Mouse (Mus musculus): ENCODE results near the gene Abtb2. TPM values are rescaled to one million over a fixed set of nuclear protein-coding genes. Genes with fewer than 3 reads are reported as not detected.

Gene Abtb2
- total and polyA plus RNA-seq, 3 experiments: 23.0 to 28.7 (median 24.7) TPM

DNA sequence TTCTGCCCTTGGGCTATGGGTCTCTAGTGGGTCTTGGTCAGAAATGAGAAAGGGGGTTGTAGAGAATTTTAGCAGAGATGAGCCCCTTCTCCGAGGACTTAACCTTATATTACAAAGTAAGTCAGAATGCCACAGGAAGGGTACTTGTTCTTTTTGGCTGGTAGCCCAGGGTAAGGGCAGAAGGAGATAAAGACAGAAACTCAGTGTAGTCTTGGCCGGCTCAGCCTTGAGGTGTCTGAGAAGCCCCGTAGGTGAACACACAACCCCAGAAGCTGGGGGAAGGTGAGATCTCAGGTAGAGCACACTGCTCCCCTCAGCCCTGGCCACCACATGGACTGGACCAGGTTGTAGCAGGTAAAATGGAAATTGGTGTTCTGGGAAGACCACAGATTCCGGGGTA is 93.1 kb downstream of the Abtb2 start:
- H3K27me3 ChIP-seq (ENCODE audit: control insufficient read depth, insufficient read depth, low read length): no peaks in the 10 kb centered on the region
- no peak overlapping the region for H3K9ac ChIP-seq (ENCODE audit: low read depth, low read length)
- H3K4me3 ChIP-seq: no peak overlapping the region
- 59% methylated on average over 4 of the region's 4 CpGs for WGBS
- H3K27ac ChIP-seq: no peak overlapping the region
- H3K4me1 ChIP-seq (ENCODE audit: control insufficient read depth, insufficient read depth, low read length): peaks cover 7% of the 10 kb centered on the region; the same call in 1 of the 2 replicates
- TF ChIP-seq CTCF (IDR thresholded peaks at IDR 0.05) (no peak), POLR2A (IDR thresholded peaks at IDR 0.05; ENCODE audit: insufficient read depth, low read depth, low read length) (no peak), EP300 (IDR thresholded peaks at IDR 0.05; ENCODE audit: insufficient read depth, low read depth, low read length) (no peak)
- H3K36me3 ChIP-seq (ENCODE audit: control insufficient read depth, insufficient read depth, low read length): peaks cover 2% of the 10 kb centered on the region; the same call in 1 of the 2 replicates
- intact Hi-C loops (cut with DNase I): no loop called here
- H3K79me2 ChIP-seq (replicated peaks; ENCODE audit: control insufficient read depth, insufficient read depth, low read length): no peaks in the 10 kb centered on the region
- DNase-seq: no peak

GRCm38 (mm10) chr2:103659648-103660556 is 93.8 kb downstream of the Abtb2 start:
- Histone ChIP-seq H3K4me1 (ENCODE audit: control insufficient read depth, insufficient read depth, low read length) (peaks cover 7% of the 10 kb centered on the region; the same call in 1 of the 2 replicates), H3K36me3 (ENCODE audit: control insufficient read depth, insufficient read depth, low read length) (peaks cover 2% of the 10 kb centered on the region; the same call in 1 of the 2 replicates), H3K9ac (ENCODE audit: low read depth, low read length) (no peak overlapping the region), H3K27ac (no peak overlapping the region), H3K27me3 (ENCODE audit: control insufficient read depth, insufficient read depth, low read length) (no peaks in the 10 kb centered on the region), H3K79me2 (replicated peaks; ENCODE audit: control insufficient read depth, insufficient read depth, low read length) (0 out of 2 replicates have a peak, but pooled peaks cover 1% of the 10 kb centered on the region), H3K4me3 (no peak overlapping the region)
- 58% methylated on average over 15 of the region's 15 CpGs for WGBS
- TF ChIP-seq CTCF (IDR thresholded peaks at IDR 0.05): no peak
- no peak for TF ChIP-seq POLR2A (IDR thresholded peaks at IDR 0.05; ENCODE audit: insufficient read depth, low read depth, low read length)
- TF ChIP-seq EP300 (IDR thresholded peaks at IDR 0.05; ENCODE audit: insufficient read depth, low read depth, low read length): no peak
- intact Hi-C loops (cut with DNase I): loop anchor here (5.0 kb wide), 1 partner anchor 42 kb away; no protein-coding TSS in a partner anchor
- DNase-seq: no peak

- 23% methylated on average over 1 of the region's 1 CpGs for WGBS
Measured at GRCm38 (mm10) chr2:103661696-103662095, 95.6 kb downstream of the Abtb2 start.

DNA sequence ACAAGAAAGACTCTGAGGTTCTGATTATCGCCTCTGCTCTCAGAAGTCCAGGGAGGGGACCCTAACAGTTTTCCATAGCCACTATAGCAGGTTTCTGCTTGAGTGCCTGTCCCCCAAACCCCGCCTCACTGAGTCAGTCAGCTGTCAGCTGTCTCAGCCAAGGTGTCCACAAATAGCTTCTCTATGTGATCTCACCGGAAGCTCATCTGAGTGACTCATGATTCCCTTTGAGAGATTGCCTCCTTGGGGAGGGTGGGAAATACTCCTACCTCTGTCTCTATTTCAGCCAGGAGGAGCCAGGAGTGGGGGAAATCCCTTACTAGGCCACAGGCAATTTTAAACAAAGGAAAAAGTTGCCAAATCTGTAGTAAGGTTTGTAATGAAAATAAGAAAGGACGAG is 96.0 kb downstream of the Abtb2 start:
- intact Hi-C loops (cut with DNase I): loop anchor here (5.0 kb wide), 1 partner anchor 40 kb away; no protein-coding TSS in a partner anchor
- Histone ChIP-seq H3K4me3 (no peak overlapping the region), H3K27ac (peak overlapping the region; percentile 65), H3K27me3 (ENCODE audit: control insufficient read depth, insufficient read depth, low read length) (no peaks in the 10 kb centered on the region), H3K36me3 (ENCODE audit: control insufficient read depth, insufficient read depth, low read length) (peaks cover 2% of the 10 kb centered on the region; the same call in 1 of the 2 replicates), H3K4me1 (ENCODE audit: control insufficient read depth, insufficient read depth, low read length) (peaks cover 3% of the 10 kb centered on the region; the same call in 1 of the 2 replicates), H3K9ac (ENCODE audit: low read depth, low read length) (no peak overlapping the region), H3K79me2 (replicated peaks; ENCODE audit: control insufficient read depth, insufficient read depth, low read length) (0 out of 2 replicates have a peak, but pooled peaks cover 1% of the 10 kb centered on the region)
- 15% methylated on average over 4 of the region's 4 CpGs for WGBS
- TF ChIP-seq POLR2A (IDR thresholded peaks at IDR 0.05; ENCODE audit: insufficient read depth, low read depth, low read length): no peak
- 0 out of 2 replicates have a peak, but pooled peaks have one; percentile 2 for TF ChIP-seq CTCF (IDR thresholded peaks at IDR 0.05)
- TF ChIP-seq EP300 (IDR thresholded peaks at IDR 0.05; ENCODE audit: insufficient read depth, low read depth, low read length): 0 out of 2 replicates have a peak, but pooled peaks have one; percentile 47
- DNase-seq: peak; percentile 40 to 73

More at GRCm38 (mm10) chr2:103661696-103662095, 95.6 kb downstream of the Abtb2 start:
- no peak for DNase-seq
- H3K4me1 ChIP-seq (ENCODE audit: control insufficient read depth, insufficient read depth, low read length): peaks cover 3% of the 10 kb centered on the region; the same call in 1 of the 2 replicates
- H3K79me2 ChIP-seq (replicated peaks; ENCODE audit: control insufficient read depth, insufficient read depth, low read length): 0 out of 2 replicates have a peak, but pooled peaks cover 1% of the 10 kb centered on the region
- no peak overlapping the region for H3K9ac ChIP-seq (ENCODE audit: low read depth, low read length)
- intact Hi-C loops (cut with DNase I): loop anchor here (5.0 kb wide), 1 partner anchor 41 kb away; no protein-coding TSS in a partner anchor
- H3K27me3 ChIP-seq (ENCODE audit: control insufficient read depth, insufficient read depth, low read length): no peaks in the 10 kb centered on the region
- H3K36me3 ChIP-seq (ENCODE audit: control insufficient read depth, insufficient read depth, low read length): peaks cover 2% of the 10 kb centered on the region; the same call in 1 of the 2 replicates
- TF ChIP-seq POLR2A (IDR thresholded peaks at IDR 0.05; ENCODE audit: insufficient read depth, low read depth, low read length) (no peak), CTCF (IDR thresholded peaks at IDR 0.05) (no peak), EP300 (IDR thresholded peaks at IDR 0.05; ENCODE audit: insufficient read depth, low read depth, low read length) (no peak)
- H3K4me3 ChIP-seq: no peak overlapping the region
- H3K27ac ChIP-seq: peak overlapping the region; percentile 65

GRCm38 (mm10) chr2:103664341-103664740 is 98.2 kb downstream of the Abtb2 start:
- no peaks in the 10 kb centered on the region for H3K27me3 ChIP-seq (ENCODE audit: control insufficient read depth, insufficient read depth, low read length)
- no peak for DNase-seq
- intact Hi-C loops (cut with DNase I): loop anchor here (5.0 kb wide), 1 partner anchor 38 kb away; no protein-coding TSS in a partner anchor
- peaks cover 14% of the 10 kb centered on the region for H3K4me1 ChIP-seq (ENCODE audit: control insufficient read depth, insufficient read depth, low read length)
- no peak overlapping the region for H3K4me3 ChIP-seq
- H3K79me2 ChIP-seq (replicated peaks; ENCODE audit: control insufficient read depth, insufficient read depth, low read length): 0 out of 2 replicates have a peak, but pooled peaks cover 1% of the 10 kb centered on the region
- H3K27ac ChIP-seq: no peak overlapping the region
- TF ChIP-seq EP300 (IDR thresholded peaks at IDR 0.05; ENCODE audit: insufficient read depth, low read depth, low read length) (no peak), CTCF (IDR thresholded peaks at IDR 0.05) (no peak), POLR2A (IDR thresholded peaks at IDR 0.05; ENCODE audit: insufficient read depth, low read depth, low read length) (no peak)
- peaks cover 2% of the 10 kb centered on the region; the same call in 1 of the 2 replicates for H3K36me3 ChIP-seq (ENCODE audit: control insufficient read depth, insufficient read depth, low read length)
- H3K9ac ChIP-seq (ENCODE audit: low read depth, low read length): no peak overlapping the region
- WGBS: 87% methylated on average over 6 of the region's 6 CpGs
